Mouse (Mus musculus): Measurements from ENCODE around the gene Gm11567. TPM values are rescaled to one million over a fixed set of nuclear protein-coding genes. Genes with fewer than 3 reads are reported as not detected.

Gm11567 gene
- polyA plus RNA-seq, 1 experiment, result not detected

- TF ChIP-seq FLI1 (IDR thresholded peaks at IDR 0.05; ENCODE audit: low read length) (no peak), GATA1 (IDR thresholded peaks at IDR 0.05; ENCODE audit: borderline replicate concordance, low read length) (no peak)
Observed at GRCm38 (mm10) chr11:99914451-99914850, 35.5 kb downstream of the Gm11567 start, which contains the start of gene Gm11565. Gene Gm11565 (plus strand): TSS chr11:99914751.

More at GRCm38 (mm10) chr11:99914451-99914850, 35.5 kb downstream of the Gm11567 start, which contains the start of gene Gm11565:
- Histone ChIP-seq H3K9me3 (no peaks in the 10 kb centered on the region), H3K4me1 (no peaks in the 10 kb centered on the region), H3K4me3 (replicated peaks) (peak within 1 kb of the TSS; percentile 18), H3K27me3 (replicated peaks) (no peaks in the 10 kb centered on the region), H3K36me3 (replicated peaks; ENCODE audit: low read length) (no peaks in the 10 kb centered on the region)

Other genes starting within 250 kb of the Gm11567 start
- gene Krtap4-2, start 244.1 kb upstream of the Gm11567 start, polyA plus RNA-seq (2012; ENCODE audit: insufficient read depth, low replicate concordance), result not detected in 2 replicates
- gene Krtap4-7, start 235.1 kb upstream of the Gm11567 start, polyA plus RNA-seq (2012; ENCODE audit: insufficient read depth, low replicate concordance), result not detected in 2 replicates
- not detected in 2 replicates for gene Gm11555, start 229.0 kb upstream of the Gm11567 start, polyA plus RNA-seq (2012; ENCODE audit: insufficient read depth, low replicate concordance)
- gene Gm11563, start 220.2 kb upstream of the Gm11567 start, polyA plus RNA-seq (2012; ENCODE audit: insufficient read depth, low replicate concordance), result not detected in 2 replicates
- gene Krtap4-6, start 213.2 kb upstream of the Gm11567 start, polyA plus RNA-seq (2012; ENCODE audit: insufficient read depth, low replicate concordance), result not detected in 2 replicates
- gene Gm14190, start 188.4 kb upstream of the Gm11567 start, polyA plus RNA-seq (2012; ENCODE audit: insufficient read depth, low replicate concordance), result not detected in 2 replicates
- not detected in 2 replicates for gene Gm14180, start 144.9 kb upstream of the Gm11567 start, polyA plus RNA-seq (2012; ENCODE audit: insufficient read depth, low replicate concordance)
- not detected in 2 replicates for gene Gm11595, start 106.3 kb upstream of the Gm11567 start, polyA plus RNA-seq (2012; ENCODE audit: insufficient read depth, low replicate concordance)
- gene Krtap4-8, start 98.5 kb upstream of the Gm11567 start, polyA plus RNA-seq (2012; ENCODE audit: insufficient read depth, low replicate concordance), result not detected in 2 replicates
- gene Krtap4-9, start 94.0 kb upstream of the Gm11567 start, polyA plus RNA-seq (2012; ENCODE audit: insufficient read depth, low replicate concordance), result not detected in 2 replicates
- not detected in 2 replicates for gene Gm11596, start 85.7 kb upstream of the Gm11567 start, polyA plus RNA-seq (2012; ENCODE audit: insufficient read depth, low replicate concordance)
- not detected in 2 replicates for gene Gm11569, start 80.3 kb upstream of the Gm11567 start, polyA plus RNA-seq (2012; ENCODE audit: insufficient read depth, low replicate concordance)
- gene Gm11554, start 74.7 kb upstream of the Gm11567 start, polyA plus RNA-seq (2012; ENCODE audit: insufficient read depth, low replicate concordance), result not detected in 2 replicates
- gene Krtap4-13, start 69.3 kb upstream of the Gm11567 start, polyA plus RNA-seq (2012; ENCODE audit: insufficient read depth, low replicate concordance), result not detected in 2 replicates
- not detected in 2 replicates for gene Gm11564, start 63.5 kb upstream of the Gm11567 start, polyA plus RNA-seq (2012; ENCODE audit: insufficient read depth, low replicate concordance)
- not detected in 2 replicates for gene 2300003K06Rik, start 41.1 kb upstream of the Gm11567 start, polyA plus RNA-seq (2012; ENCODE audit: insufficient read depth, low replicate concordance)
- not detected in 2 replicates for gene Krtap4-16, start 27.6 kb upstream of the Gm11567 start, polyA plus RNA-seq (2012; ENCODE audit: insufficient read depth, low replicate concordance)
- not detected in 2 replicates for gene Gm11568, start 21.3 kb upstream of the Gm11567 start, polyA plus RNA-seq (2012; ENCODE audit: insufficient read depth, low replicate concordance)
- not detected in 2 replicates for gene Gm11559, start 14.7 kb upstream of the Gm11567 start, polyA plus RNA-seq (2012; ENCODE audit: insufficient read depth, low replicate concordance)
- not detected in 2 replicates for gene Krtap9-1, start 5.8 kb upstream of the Gm11567 start, polyA plus RNA-seq (2012; ENCODE audit: insufficient read depth, low replicate concordance)
- not detected in 2 replicates for gene Krtap31-1, start 28.7 kb downstream of the Gm11567 start, polyA plus RNA-seq (2012; ENCODE audit: insufficient read depth, low replicate concordance)
- not detected in 2 replicates for gene Gm11565, start 35.6 kb downstream of the Gm11567 start, polyA plus RNA-seq (2012; ENCODE audit: insufficient read depth, low replicate concordance)
- not detected in 2 replicates for gene Krtap31-2, start 57.1 kb downstream of the Gm11567 start, polyA plus RNA-seq (2012; ENCODE audit: insufficient read depth, low replicate concordance)
- gene Krtap9-5, start 69.3 kb downstream of the Gm11567 start, polyA plus RNA-seq (2012; ENCODE audit: insufficient read depth, low replicate concordance), result not detected in 2 replicates
- gene Krtap29-1, start 99.9 kb downstream of the Gm11567 start, polyA plus RNA-seq (2012; ENCODE audit: insufficient read depth, low replicate concordance), result not detected in 2 replicates
- gene Krtap16-1, start 107.4 kb downstream of the Gm11567 start, polyA plus RNA-seq (2012; ENCODE audit: insufficient read depth, low replicate concordance), result not detected in 2 replicates
- gene Krtap17-1, start 114.8 kb downstream of the Gm11567 start, polyA plus RNA-seq (2012; ENCODE audit: insufficient read depth, low replicate concordance), result not detected in 2 replicates
- not detected in 2 replicates for gene Krt33a, start 137.0 kb downstream of the Gm11567 start, polyA plus RNA-seq (2012; ENCODE audit: insufficient read depth, low replicate concordance)
- not detected in 2 replicates for gene Krt33b, start 150.7 kb downstream of the Gm11567 start, polyA plus RNA-seq (2012; ENCODE audit: insufficient read depth, low replicate concordance)
- gene Krt34, start 162.4 kb downstream of the Gm11567 start, polyA plus RNA-seq (2012; ENCODE audit: insufficient read depth, low replicate concordance), result not detected in 2 replicates
- not detected in 2 replicates for gene Krt31, start 171.4 kb downstream of the Gm11567 start, polyA plus RNA-seq (2012; ENCODE audit: insufficient read depth, low replicate concordance)
- not detected in 2 replicates for gene Krt32, start 209.0 kb downstream of the Gm11567 start, polyA plus RNA-seq (2012; ENCODE audit: insufficient read depth, low replicate concordance)
- gene Krt35, start 217.1 kb downstream of the Gm11567 start, polyA plus RNA-seq (2012; ENCODE audit: insufficient read depth, low replicate concordance), result not detected in 2 replicates
- gene Krt36, start 226.4 kb downstream of the Gm11567 start, polyA plus RNA-seq (2012; ENCODE audit: insufficient read depth, low replicate concordance), result not detected in 2 replicates
- gene Krt13, start 242.4 kb downstream of the Gm11567 start, polyA plus RNA-seq (2012; ENCODE audit: insufficient read depth, low replicate concordance), result not detected in 2 replicates